Mouse (Mus musculus): Measurements from ENCODE around the gene Gtpbp2.

DNA sequence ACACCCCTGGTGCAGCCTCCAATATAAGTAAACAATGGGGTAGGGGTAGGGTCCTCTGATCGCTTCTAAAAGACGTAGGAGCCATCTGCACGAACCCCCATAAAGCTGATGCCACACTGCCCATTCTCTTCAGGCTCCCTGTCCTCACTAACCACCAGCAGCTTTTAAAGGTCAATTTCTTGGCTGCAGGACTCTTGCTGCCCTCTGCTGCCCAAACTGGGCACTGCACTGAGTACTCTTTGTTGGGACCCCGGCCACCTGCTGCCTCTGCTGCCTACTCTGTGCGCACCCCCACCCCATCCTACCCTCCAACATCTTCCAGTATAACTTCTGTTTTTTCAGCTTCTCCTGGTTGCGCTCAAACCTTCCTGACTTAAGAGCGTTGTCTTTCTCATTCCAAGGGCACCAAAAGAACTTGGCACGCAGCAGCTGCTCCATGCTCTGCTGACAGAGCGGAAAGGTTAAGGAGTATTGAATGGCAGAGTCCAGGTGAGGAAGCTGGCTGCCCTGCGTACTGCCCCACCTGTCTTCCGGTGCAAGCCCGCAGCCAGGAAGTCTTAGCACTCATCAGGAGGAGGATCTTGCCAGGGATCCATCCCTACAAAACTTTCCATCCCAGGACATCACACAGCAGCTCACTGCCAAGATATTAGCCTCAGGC, 28.6 kb upstream of the Gtpbp2 start:
- TF ChIP-seq CTCF (IDR thresholded peaks at IDR 0.05; ENCODE audit: extremely low read depth, insufficient read depth, low read length) (peak; percentile 77), POLR2A (IDR thresholded peaks at IDR 0.05; ENCODE audit: extremely low read depth, insufficient read depth, low read length) (no peak)
